Mouse (Mus musculus) MEL-GATA-1-ER (cell line): ENCODE measurements around the gene Nxpe4.
"Not testable (repeated sequence)": the region's sequence is repeated elsewhere in the genome, so short reads cannot be mapped to it uniquely, and the experiment has no call there.

Experiments used
- DNase-seq: peaks from one replicate; pipeline ENCODE4 v3.0.0-alpha.2; 2012; ENCODE audit warnings: low read depth; ENCODE audit errors: extremely low read depth

Gene Nxpe4

GRCm38 (mm10) chr9:48161505-48162192, at the start of gene Nxpe4:
Gene Nxpe4, plus strand, starts transcription at chr9:48162023.
- DNase-seq, result no peak

GRCm38 (mm10) chr9:48126815-48127214, 35.0 kb upstream of the Nxpe4 start:
- no peak for DNase-seq

- no peak for DNase-seq
Observed at GRCm38 (mm10) chr9:48137507-48137906, 24.3 kb upstream of the Nxpe4 start.

GRCm38 (mm10) chr9:48140485-48141411, 21.1 kb upstream of the Nxpe4 start:
- no peak for DNase-seq

GRCm38 (mm10) chr9:48142646-48143045, 19.2 kb upstream of the Nxpe4 start:
- no peak for DNase-seq

GRCm38 (mm10) chr9:48146761-48147160, 15.1 kb upstream of the Nxpe4 start:
- no peak for DNase-seq

GRCm38 (mm10) chr9:48166531-48166930, 4.7 kb downstream of the Nxpe4 start:
- not testable (repeated sequence) for DNase-seq

GRCm38 (mm10) chr9:48176764-48177163, 14.9 kb downstream of the Nxpe4 start:
- DNase-seq, result no peak

- DNase-seq, result no peak
Observed at GRCm38 (mm10) chr9:48181300-48181699, 19.5 kb downstream of the Nxpe4 start.

GRCm38 (mm10) chr9:48182718-48183414, 21.0 kb downstream of the Nxpe4 start:
- DNase-seq, result no peak

- no peak for DNase-seq
Observed at GRCm38 (mm10) chr9:48184319-48184718, 22.5 kb downstream of the Nxpe4 start.

GRCm38 (mm10) chr9:48188854-48189253, 27.0 kb downstream of the Nxpe4 start:
- no peak for DNase-seq

GRCm38 (mm10) chr9:48197458-48197884, 35.6 kb downstream of the Nxpe4 start:
- DNase-seq, result no peak

- DNase-seq, result no peak
Observed at GRCm38 (mm10) chr9:48210970-48211369, 49.1 kb downstream of the Nxpe4 start.

- DNase-seq, result no peak
Observed at GRCm38 (mm10) chr9:48211912-48212311, 50.1 kb downstream of the Nxpe4 start.

- DNase-seq, result no peak
Observed at GRCm38 (mm10) chr9:48214751-48215150, 52.9 kb downstream of the Nxpe4 start.

- DNase-seq, result no peak
Observed at GRCm38 (mm10) chr9:48216091-48217001, 54.5 kb downstream of the Nxpe4 start.

GRCm38 (mm10) chr9:48230706-48231105, 68.9 kb downstream of the Nxpe4 start:
- no peak for DNase-seq

GRCm38 (mm10) chr9:48236455-48236854, 74.6 kb downstream of the Nxpe4 start:
- DNase-seq, result no peak

- no peak for DNase-seq
Observed at GRCm38 (mm10) chr9:48238153-48238755, 76.4 kb downstream of the Nxpe4 start.
